ENCODE assay signal across 11 mouse cellular contexts in genomic region chr12:30024264-30024825, GRCm38 (mm10).
DNase-seq lines count a peak whose midpoint lies in the region; ATAC-seq and TF ChIP-seq lines count a peak whose summit lies in the region.
"Had no signal": no experiment of that assay in that cellular context is flagged by ENCODE, and none has a peak within 500 bp of the region (broad histone marks: within the 10 kb centered on the region; RNA-seq: fewer than 3 reads in every experiment).

No protein-coding gene starts in this region.

- TF ChIP-seq EP300 in lung, postnatal 0 days (IDR thresholded peaks at IDR 0.05): 0 out of 2 replicates have a peak, but pooled peaks have one; percentile 23

- H3K4me2 ChIP-seq in lung, postnatal 0 days (replicated peaks; ENCODE audit: low read depth, low read length): no peak overlapping the region
- H3K4me2 ChIP-seq in embryonic facial prominence, embryonic 15.5 days (replicated peaks): no peak overlapping the region
- H3K4me2 ChIP-seq: heart, embryonic 13.5 days; limb, embryonic 15.5 days; lung, embryonic 14.5 days had no signal

- H3K9me3 ChIP-seq in lung, postnatal 0 days (ENCODE audit: low read length): no peaks in the 10 kb centered on the region
- no peaks in the 10 kb centered on the region for H3K9me3 ChIP-seq in embryonic facial prominence, embryonic 15.5 days (replicated peaks)
- H3K9me3 ChIP-seq: heart, embryonic 13.5 days; limb, embryonic 15.5 days had no signal

- peak; percentile 47 for ATAC-seq in lung, postnatal 0 days
- 0 out of 2 replicates have a peak, but pooled peaks have one; percentile 30 for ATAC-seq in embryonic facial prominence, embryonic 15.5 days (ENCODE audit: insufficient number of reproducible peaks, low FRiP score, low TSS enrichment, low read depth)

- H3K4me3 ChIP-seq in gastrocnemius, adult 2 months: no peak overlapping the region
- no peak overlapping the region for H3K4me3 ChIP-seq in lung, postnatal 0 days (ENCODE audit: low read depth, low read length)
- H3K4me3 ChIP-seq in embryonic facial prominence, embryonic 15.5 days (replicated peaks): no peak overlapping the region
- H3K4me3 ChIP-seq: heart, embryonic 13.5 days; limb, embryonic 15.5 days had no signal

- no peaks in the 10 kb centered on the region for H3K27me3 ChIP-seq in lung, postnatal 0 days (replicated peaks; ENCODE audit: insufficient read depth, low read length)
- no peaks in the 10 kb centered on the region for H3K27me3 ChIP-seq in embryonic facial prominence, embryonic 15.5 days
- H3K27me3 ChIP-seq: heart, embryonic 13.5 days; limb, embryonic 15.5 days had no signal

- no peak for TF ChIP-seq CTCF in gastrocnemius, adult 2 months (IDR thresholded peaks at IDR 0.05)
- no peak for TF ChIP-seq CTCF in lung, postnatal 0 days (IDR thresholded peaks at IDR 0.05)

- H3K4me1 ChIP-seq in lung, postnatal 0 days (ENCODE audit: insufficient read depth, low read depth, low read length): no peaks in the 10 kb centered on the region
- H3K4me1 ChIP-seq in embryonic facial prominence, embryonic 15.5 days: peaks cover 12% of the 10 kb centered on the region; the same call in 1 of the 2 replicates
- H3K4me1 ChIP-seq: limb, embryonic 15.5 days had no signal

- no peak overlapping the region for H3K9ac ChIP-seq in lung, postnatal 0 days (replicated peaks; ENCODE audit: low read depth)
- H3K9ac ChIP-seq in embryonic facial prominence, embryonic 15.5 days: no peak overlapping the region
- H3K9ac ChIP-seq: heart, embryonic 13.5 days; limb, embryonic 15.5 days; lung, embryonic 14.5 days had no signal

- 63% methylated on average over 2 of the region's 2 CpGs for WGBS in lung, postnatal 0 days
- 53% methylated on average over 2 of the region's 2 CpGs for WGBS in embryonic facial prominence, embryonic 15.5 days

- no peak for DNase-seq in gastrocnemius, adult 2 months
- DNase-seq in gastrocnemius, postnatal 4 days (ENCODE audit: low spot score in 2 of 2): no peak
- no peak for DNase-seq in lung, postnatal 0 days (ENCODE audit: low spot score)
- DNase-seq in lung, adult 18-20 months: no peak
- DNase-seq in skeletal muscle tissue, adult 2 months (ENCODE audit: low read depth, low spot score): peak; percentile 75
- DNase-seq in thymus, postnatal 4 days: no peak
- DNase-seq: adrenal gland, adult 8-10 months; lung, embryonic 14.5 days had no signal

- H3K27ac ChIP-seq in gastrocnemius, adult 2 months: peak overlapping the region; percentile 48
- no peak overlapping the region for H3K27ac ChIP-seq in lung, postnatal 0 days (ENCODE audit: low read length)
- H3K27ac ChIP-seq in embryonic facial prominence, embryonic 15.5 days (replicated peaks): peak overlapping the region; percentile 22; the same call in 1 of the 2 replicates
- H3K27ac ChIP-seq: heart, embryonic 13.5 days; limb, embryonic 15.5 days had no signal

- no peaks in the 10 kb centered on the region for H3K36me3 ChIP-seq in lung, postnatal 0 days (ENCODE audit: insufficient read depth, low read length)
- H3K36me3 ChIP-seq in embryonic facial prominence, embryonic 15.5 days: no peaks in the 10 kb centered on the region
- H3K36me3 ChIP-seq: limb, embryonic 15.5 days had no signal

- intact Hi-C loops in gastrocnemius, adult 2 months (cut with DNase I): no loop called here
